Mouse (Mus musculus): ENCODE results near the gene Nrcam.

DNA sequence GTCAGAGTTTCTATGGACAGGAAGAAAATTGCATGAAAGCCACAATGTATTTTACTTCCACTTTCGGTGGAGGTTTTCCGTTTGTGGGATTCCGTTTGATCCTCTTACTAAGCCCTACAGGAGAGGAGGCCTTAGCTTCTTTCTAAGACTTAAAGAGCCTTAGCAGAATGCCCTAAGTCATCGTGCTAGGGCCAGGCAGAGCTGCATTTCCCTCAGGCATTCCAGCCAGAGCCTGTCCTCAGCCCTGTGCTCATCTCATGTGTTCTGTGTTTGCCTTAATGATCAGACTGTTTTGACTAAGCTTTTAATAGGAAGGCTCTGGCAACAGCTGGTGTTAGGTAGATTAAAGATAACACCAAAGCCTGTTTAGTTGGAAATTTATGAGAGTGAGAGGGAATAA, 111.5 kb downstream of the Nrcam start:
- TF ChIP-seq CTCF (IDR thresholded peaks at IDR 0.05; ENCODE audit: extremely low read depth, insufficient read depth, insufficient read length, insufficient replicate concordance) (no peak), POLR2A (IDR thresholded peaks at IDR 0.05; ENCODE audit: low read depth, low read length) (no peak)

Measured in spleen, adult 2 months (tissue).